Mouse (Mus musculus) intestine, embryonic 15.5 days (tissue): ENCODE measurements around the gene Tmem50b. TPM values are rescaled to one million over a fixed set of nuclear protein-coding genes. Genes with fewer than 3 reads are reported as not detected.
A peak's percentile ranks its signal among the peaks of the same experiment; 100 is the strongest.

Source experiments
- ATAC-seq: fragments of 200-750 bp; cut with Nextera tagmentation; 2 replicates; pipeline ENCODE4 v1.8.0; 2017; ENCODE audit warnings: moderate TSS enrichment, moderate library complexity
- H3K27ac ChIP-seq: fragments of 300-500 bp; sonication (generic); 2 replicates; pipeline ENCODE4 v1.5.1; 2015; ENCODE audit warnings: mild to moderate bottlenecking, inconsistent platforms
- H3K27me3 ChIP-seq: fragments of 300-500 bp; sonication (generic); replicated peaks from 2 replicates; pipeline ENCODE4 v1.6.1; 2015; ENCODE audit warnings: inconsistent platforms
- H3K36me3 ChIP-seq: fragments of 300-500 bp; sonication (generic); 2 replicates; pipeline ENCODE4 v1.6.1; 2015; ENCODE audit warnings: inconsistent platforms
- H3K4me1 ChIP-seq: fragments of 300-500 bp; sonication (generic); replicated peaks from 2 replicates; pipeline ENCODE4 v1.6.1; 2015; ENCODE audit warnings: inconsistent platforms
- H3K4me2 ChIP-seq: fragments of 300-500 bp; sonication (generic); replicated peaks from 2 replicates; pipeline ENCODE4 v1.6.1; 2015; ENCODE audit warnings: mild to moderate bottlenecking, inconsistent platforms
- H3K4me3 ChIP-seq: fragments of 300-500 bp; sonication (generic); replicated peaks from 2 replicates; pipeline ENCODE4 v1.5.1; 2015; ENCODE audit warnings: inconsistent platforms
- H3K9ac ChIP-seq: fragments of 300-500 bp; sonication (generic); 2 replicates; pipeline ENCODE4 v1.6.1; 2015; ENCODE audit warnings: inconsistent platforms
- H3K9me3 ChIP-seq: fragments of 300-500 bp; sonication (generic); 2 replicates; pipeline ENCODE4 v1.6.1; 2016; ENCODE audit warnings: inconsistent platforms
- WGBS: fragments of 180-500 bp; shearing (Covaris S2); methylation state at CpG from one replicate; pipeline ENCODE4 v1.1.7; 2015; 5-methylcytosine and 5-hydroxymethylcytosine counted together
- polyA plus RNA-seq: library from polyadenylated mRNA; unstranded; fragments of >200 nt; fragmentation: Nextera tagmentation; extraction: Ambion mirVana; gene quantifications from 2 replicates; pipeline ENCODE4 v1.2.1, GENCODE M21; 2015

Gene Tmem50b
- polyA plus RNA-seq, 1 experiment from 2014 or later: 31.7 TPM

GRCm38 (mm10) chr16:91605156-91605555 is 7.6 kb upstream of the Tmem50b start:
- H3K9ac ChIP-seq: no peak overlapping the region
- H3K4me1 ChIP-seq: peaks cover 3% of the 10 kb centered on the region
- H3K4me2 ChIP-seq: no peak overlapping the region
- ATAC-seq: no peak
- no peak overlapping the region for H3K27ac ChIP-seq
- no peak overlapping the region for H3K4me3 ChIP-seq
- 74% methylated on average over 6 of the region's 6 CpGs for WGBS
- no peaks in the 10 kb centered on the region for H3K36me3 ChIP-seq
- H3K27me3 ChIP-seq: no peaks in the 10 kb centered on the region
- no peaks in the 10 kb centered on the region for H3K9me3 ChIP-seq

- no peak overlapping the region for H3K27ac ChIP-seq
- H3K27me3 ChIP-seq: no peaks in the 10 kb centered on the region
- H3K9ac ChIP-seq: no peak overlapping the region
- H3K4me1 ChIP-seq: peaks cover 5% of the 10 kb centered on the region
- no peak overlapping the region for H3K4me2 ChIP-seq
- no peak overlapping the region for H3K4me3 ChIP-seq
- H3K9me3 ChIP-seq: no peaks in the 10 kb centered on the region
- no peaks in the 10 kb centered on the region for H3K36me3 ChIP-seq
- ATAC-seq: no peak
- WGBS: 39% methylated on average over 9 of the region's 9 CpGs
Measured at GRCm38 (mm10) chr16:91601693-91602092, 4.1 kb upstream of the Tmem50b start.

GRCm38 (mm10) chr16:91601081-91601480 is 3.5 kb upstream of the Tmem50b start:
- Histone ChIP-seq H3K9me3 (no peaks in the 10 kb centered on the region), H3K4me1 (peaks cover 9% of the 10 kb centered on the region), H3K27me3 (no peaks in the 10 kb centered on the region), H3K36me3 (no peaks in the 10 kb centered on the region), H3K4me3 (no peak overlapping the region), H3K9ac (no peak overlapping the region), H3K27ac (no peak overlapping the region), H3K4me2 (no peak overlapping the region)
- WGBS: 31% methylated on average over 4 of the region's 4 CpGs
- no peak for ATAC-seq

- H3K36me3 ChIP-seq: no peaks in the 10 kb centered on the region
- H3K9me3 ChIP-seq: no peaks in the 10 kb centered on the region
- H3K4me1 ChIP-seq: peaks cover 9% of the 10 kb centered on the region
- no peak overlapping the region for H3K4me3 ChIP-seq
- H3K27ac ChIP-seq: no peak overlapping the region
- no peaks in the 10 kb centered on the region for H3K27me3 ChIP-seq
- ATAC-seq: no peak
- no peak overlapping the region for H3K9ac ChIP-seq
- no peak overlapping the region for H3K4me2 ChIP-seq
Measured at GRCm38 (mm10) chr16:91599242-91599641, 1.6 kb upstream of the Tmem50b start.

GRCm38 (mm10) chr16:91596779-91597671 is 575 bp downstream of the Tmem50b start:
- Histone ChIP-seq H3K4me2 (peak overlapping the region; percentile 87), H3K9ac (peak overlapping the region; percentile 68), H3K36me3 (no peaks in the 10 kb centered on the region), H3K4me3 (peak overlapping the region; percentile 82), H3K9me3 (no peaks in the 10 kb centered on the region), H3K4me1 (peaks cover 17% of the 10 kb centered on the region), H3K27ac (no peak overlapping the region), H3K27me3 (no peaks in the 10 kb centered on the region)
- WGBS: under 1% methylated on average over 60 of the region's 75 CpGs
- peak; percentile 70 for ATAC-seq

- Histone ChIP-seq H3K9me3 (no peaks in the 10 kb centered on the region), H3K9ac (no peak overlapping the region), H3K4me3 (peak overlapping the region; percentile 82), H3K27ac (no peak overlapping the region), H3K4me2 (peak overlapping the region; percentile 87), H3K27me3 (no peaks in the 10 kb centered on the region), H3K36me3 (no peaks in the 10 kb centered on the region), H3K4me1 (peaks cover 15% of the 10 kb centered on the region)
- 17% methylated on average over 9 of the region's 9 CpGs for WGBS
- ATAC-seq: no peak
Measured at GRCm38 (mm10) chr16:91596397-91596778, 1.2 kb downstream of the Tmem50b start.

- Histone ChIP-seq H3K4me3 (no peak overlapping the region), H3K9me3 (no peaks in the 10 kb centered on the region), H3K27me3 (no peaks in the 10 kb centered on the region), H3K9ac (no peak overlapping the region), H3K4me1 (peaks cover 17% of the 10 kb centered on the region; the same call in 1 of the 2 replicates), H3K27ac (no peak overlapping the region), H3K36me3 (no peaks in the 10 kb centered on the region), H3K4me2 (no peak overlapping the region)
- WGBS: 82% methylated on average over 6 of the region's 6 CpGs
- no peak for ATAC-seq
Measured at GRCm38 (mm10) chr16:91595076-91595475, 2.5 kb downstream of the Tmem50b start.

GRCm38 (mm10) chr16:91593262-91593661 is 4.3 kb downstream of the Tmem50b start:
- Histone ChIP-seq H3K4me1 (peaks cover 17% of the 10 kb centered on the region; the same call in 1 of the 2 replicates), H3K9me3 (no peaks in the 10 kb centered on the region), H3K4me3 (no peak overlapping the region), H3K9ac (no peak overlapping the region), H3K27ac (no peak overlapping the region), H3K27me3 (no peaks in the 10 kb centered on the region), H3K4me2 (no peak overlapping the region), H3K36me3 (no peaks in the 10 kb centered on the region)
- no peak for ATAC-seq
- 72% methylated on average over 3 of the region's 3 CpGs for whole genome bisulfite sequencing

- no peaks in the 10 kb centered on the region for H3K9me3 ChIP-seq
- no peak overlapping the region for H3K4me3 ChIP-seq
- H3K9ac ChIP-seq: no peak overlapping the region
- H3K4me1 ChIP-seq: peaks cover 17% of the 10 kb centered on the region; the same call in 1 of the 2 replicates
- H3K4me2 ChIP-seq: no peak overlapping the region
- WGBS: 48% methylated on average over 8 of the region's 8 CpGs
- no peak overlapping the region for H3K27ac ChIP-seq
- no peaks in the 10 kb centered on the region for H3K27me3 ChIP-seq
- H3K36me3 ChIP-seq: no peaks in the 10 kb centered on the region
- ATAC-seq: no peak
Measured at GRCm38 (mm10) chr16:91592162-91592561, 5.4 kb downstream of the Tmem50b start.

GRCm38 (mm10) chr16:91588703-91589102 is 8.9 kb downstream of the Tmem50b start:
- Histone ChIP-seq H3K27me3 (no peaks in the 10 kb centered on the region), H3K36me3 (no peaks in the 10 kb centered on the region; the same call in 1 of the 2 replicates), H3K27ac (no peak overlapping the region), H3K9ac (no peak overlapping the region), H3K9me3 (no peaks in the 10 kb centered on the region), H3K4me1 (0 out of 2 replicates have a peak, but pooled peaks cover 10% of the 10 kb centered on the region), H3K4me2 (no peak overlapping the region), H3K4me3 (no peak overlapping the region)
- 86% methylated on average over 3 of the region's 3 CpGs for WGBS
- ATAC-seq: no peak

GRCm38 (mm10) chr16:91587730-91588453 is 9.7 kb downstream of the Tmem50b start:
- 67% methylated on average over 6 of the region's 6 CpGs for WGBS
- Histone ChIP-seq H3K4me1 (0 out of 2 replicates have a peak, but pooled peaks cover 10% of the 10 kb centered on the region), H3K4me2 (no peak overlapping the region), H3K9me3 (no peaks in the 10 kb centered on the region), H3K27ac (no peak overlapping the region), H3K27me3 (no peaks in the 10 kb centered on the region), H3K9ac (no peak overlapping the region), H3K36me3 (no peaks in the 10 kb centered on the region; the same call in 1 of the 2 replicates), H3K4me3 (no peak overlapping the region)
- ATAC-seq: no peak

GRCm38 (mm10) chr16:91586244-91586643 is 11.4 kb downstream of the Tmem50b start:
- no peak overlapping the region for H3K27ac ChIP-seq
- H3K9ac ChIP-seq: no peak overlapping the region
- no peak overlapping the region for H3K4me2 ChIP-seq
- no peaks in the 10 kb centered on the region for H3K27me3 ChIP-seq
- H3K4me1 ChIP-seq: 0 out of 2 replicates have a peak, but pooled peaks cover 2% of the 10 kb centered on the region
- H3K36me3 ChIP-seq: no peaks in the 10 kb centered on the region; the same call in 1 of the 2 replicates
- no peak overlapping the region for H3K4me3 ChIP-seq
- 90% methylated on average over 6 of the region's 6 CpGs for WGBS
- ATAC-seq: no peak
- no peaks in the 10 kb centered on the region for H3K9me3 ChIP-seq
